Mouse (Mus musculus): ENCODE results near the gene Atf2.

DNA sequence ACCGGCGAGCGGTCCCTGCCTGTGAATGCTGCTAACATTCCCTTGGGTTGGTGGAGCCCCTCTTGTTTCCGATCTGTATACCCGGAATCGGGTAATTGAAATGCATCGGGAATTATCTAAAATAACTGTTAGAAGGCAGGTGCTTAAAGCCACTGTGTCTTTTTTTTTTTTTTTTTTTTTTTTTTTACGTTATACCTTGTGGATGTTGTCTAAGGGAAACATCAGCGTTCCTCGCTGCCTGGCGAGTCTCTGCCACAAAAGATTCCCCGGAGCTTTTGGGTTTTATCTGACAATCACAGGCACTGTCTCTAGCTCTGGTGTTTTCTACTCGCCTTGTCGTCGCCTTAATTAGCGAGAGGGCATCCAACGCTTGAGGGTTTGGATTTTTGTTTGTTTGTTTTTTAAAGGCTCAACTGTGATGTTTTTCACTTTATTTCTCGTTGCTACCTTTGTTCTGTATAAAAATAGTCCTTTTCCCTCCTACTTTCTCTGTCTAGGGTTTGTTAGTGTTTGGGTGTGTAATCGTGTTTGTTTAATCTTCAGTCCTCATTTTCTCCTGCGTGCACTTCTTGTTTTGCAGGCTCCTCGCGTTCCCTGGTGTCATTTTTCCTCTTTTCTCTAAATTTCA is 116.6 kb downstream of the Atf2 start:
- TF ChIP-seq POLR2A (IDR thresholded peaks at IDR 0.05; ENCODE audit: low read depth, low read length) (no peak), TBP (conservative IDR thresholded peaks at IDR 0.05; ENCODE audit: low read depth, low read length) (no peak), USF2 (conservative IDR thresholded peaks at IDR 0.05; ENCODE audit: low read depth, low read length) (no peak), CHD1 (IDR thresholded peaks at IDR 0.05; ENCODE audit: low read depth, low read length) (no peak), HCFC1 (IDR thresholded peaks at IDR 0.05; ENCODE audit: low read depth, low read length) (no peak), EP300 (IDR thresholded peaks at IDR 0.05; ENCODE audit: low read length) (no peak), CTCF (conservative IDR thresholded peaks at IDR 0.05 in 1 of 2, IDR thresholded peaks at IDR 0.05 in 1 of 2; ENCODE audit: low read depth in 2 of 2, low read length in 2 of 2) (no peak)
